ENCODE assay signal across 8 mouse cellular contexts in the genomic region with DNA sequence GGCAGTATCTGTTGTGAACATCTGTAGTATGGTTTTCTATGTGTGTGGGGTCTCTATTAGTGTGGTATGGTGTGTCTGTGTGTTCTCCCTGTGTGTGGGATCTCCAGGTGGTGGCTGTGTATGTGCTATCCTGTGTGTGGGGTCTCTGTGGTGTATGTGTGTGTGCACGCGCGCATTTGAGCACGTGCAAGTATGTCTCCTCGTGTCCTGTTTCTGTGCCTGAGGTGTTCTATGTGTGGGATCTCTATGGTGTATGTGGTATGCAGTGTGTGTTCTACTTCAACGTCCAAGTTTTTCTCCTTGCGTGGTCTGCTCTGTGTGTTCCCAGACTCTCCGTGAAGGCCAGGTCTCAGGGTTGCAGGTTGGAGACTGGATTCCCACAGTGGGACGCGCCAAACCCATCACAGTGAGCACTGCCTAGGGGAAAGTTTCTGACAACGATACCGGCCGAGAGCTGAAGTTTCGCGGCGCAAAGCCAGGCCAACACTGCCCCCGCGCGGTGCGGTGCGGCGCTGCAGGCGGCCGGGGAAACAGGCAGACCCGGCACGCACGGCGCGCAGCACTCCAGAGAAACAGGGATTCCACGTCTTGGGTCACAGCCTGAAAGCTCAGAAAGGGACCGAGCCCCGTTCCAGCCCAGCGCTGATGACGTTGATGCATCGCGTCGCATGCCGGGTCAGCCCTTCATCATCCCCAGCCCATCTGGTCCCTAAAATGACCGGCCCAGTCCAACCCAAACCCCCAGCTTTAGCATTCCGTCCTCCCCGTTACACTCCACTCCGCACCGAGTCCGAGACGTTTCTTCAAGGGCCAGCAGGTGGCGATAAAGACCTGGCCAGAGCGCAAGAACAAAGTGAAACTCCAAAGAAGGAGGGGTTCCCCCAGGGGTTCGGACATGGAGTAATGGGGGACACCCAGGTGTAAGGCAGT. TPM values are rescaled to one million over a fixed set of nuclear protein-coding genes. Genes with fewer than 3 reads are reported as not detected.
A peak's percentile ranks its signal among the peaks of the same experiment; 100 is the strongest.
DNase-seq lines count a peak whose midpoint lies in the region; ATAC-seq lines count a peak whose summit lies in the region.

No protein-coding gene starts in this region.

- no peaks in the 10 kb centered on the region for H3K9me3 ChIP-seq in hindbrain, embryonic 15.5 days

- H3K4me1 ChIP-seq in hindbrain, embryonic 15.5 days (replicated peaks) = peaks cover 32% of the 10 kb centered on the region

- H3K36me3 ChIP-seq in hindbrain, embryonic 15.5 days = no peaks in the 10 kb centered on the region

- H3K27ac ChIP-seq in hindbrain, embryonic 15.5 days (replicated peaks) = peak overlapping the region; percentile 68

- DNase-seq in T-cell, adult 2 months (ENCODE audit: low spot score) = peak; percentile 86
- peak; percentile 95 to 99 for DNase-seq in cerebellum, postnatal 36 days
- DNase-seq in frontal cortex, postnatal 36 days (ENCODE audit: low spot score in 2 of 2) = peak; percentile 98
- peak; percentile 96 to 98 for DNase-seq in layer of hippocampus, postnatal 36 days
- peak; percentile 94 for DNase-seq in lung, postnatal 25 days (ENCODE audit: low spot score)
- DNase-seq in retina, adult 2 months (ENCODE audit: low read depth, low spot score) = peak; percentile 77
- peak; percentile 94 for DNase-seq in thymus, postnatal 25 days

- ATAC-seq in hindbrain, embryonic 15.5 days (ENCODE audit: low FRiP score, low read depth) = peak; percentile 71

- H3K9ac ChIP-seq in hindbrain, embryonic 15.5 days = 0 out of 2 replicates have a peak overlapping the region, but pooled peaks have one; percentile 30

- peak overlapping the region; percentile 52 for H3K4me2 ChIP-seq in hindbrain, embryonic 15.5 days

- H3K27me3 ChIP-seq in hindbrain, embryonic 15.5 days = no peaks in the 10 kb centered on the region

- peak overlapping the region; percentile 30 for H3K4me3 ChIP-seq in hindbrain, embryonic 15.5 days

- WGBS in hindbrain, embryonic 15.5 days = 5% methylated on average over 48 of the region's 48 CpGs

RNA-seq across cellular contexts. Expression of a gene that starts 9.0 kb away (rescaled TPM):
- 1.3 and 1.8 TPM in 2 replicates for polyA plus RNA-seq in hindbrain, embryonic 15.5 days (2015; fragmentation: Nextera tagmentation; extraction: Ambion mirVana)
- total RNA-seq in layer of hippocampus, postnatal 36 days (2021) = 1 to 10 TPM; 4.8 to 5.6 TPM

RNA-seq across cellular contexts. Expression of a gene that starts 13.2 kb away (rescaled TPM):
- polyA plus RNA-seq in hindbrain, embryonic 15.5 days (2015; fragmentation: Nextera tagmentation; extraction: Ambion mirVana) = 99.8 and 110 TPM in 2 replicates
- 10 to 100 TPM; 31.3 to 37.4 TPM for total RNA-seq in layer of hippocampus, postnatal 36 days (2021)

RNA-seq across cellular contexts. Expression of a gene that starts 35.7 kb away (rescaled TPM):
- 43.3 and 44.5 TPM in 2 replicates for polyA plus RNA-seq in hindbrain, embryonic 15.5 days (2015; fragmentation: Nextera tagmentation; extraction: Ambion mirVana)
- 10 to 100 TPM; 38.4 to 40.6 TPM for total RNA-seq in layer of hippocampus, postnatal 36 days (2021)

RNA-seq across cellular contexts. Expression of a gene that starts 40.3 kb away (rescaled TPM):
- polyA plus RNA-seq in hindbrain, embryonic 15.5 days (2015; fragmentation: Nextera tagmentation; extraction: Ambion mirVana) = 1.9 and 2.4 TPM in 2 replicates
- total RNA-seq in layer of hippocampus, postnatal 36 days (2021) = 1 to 10 TPM in 1 of 2 experiments, under 1 TPM in 1; 0.92 to 2.1 TPM

Comparison
In these comparisons a context has a peak if more than half of its experiments do, and no peak if none do; other contexts are left out.
1. Peak in every context shown above with its lines: DNase-seq, ATAC-seq, H3K4me3 ChIP-seq and H3K27ac ChIP-seq.